Mouse (Mus musculus) heart, embryonic 10.5 days (tissue): ENCODE measurements around the gene Aatk. TPM values are rescaled to one million over a fixed set of nuclear protein-coding genes. Genes with fewer than 3 reads are reported as not detected.

Source experiments
- DNase-seq: peaks from one replicate; pipeline ENCODE4 v3.0.0-alpha.2; 2017; ENCODE audit warnings: low spot score
- H3K27ac ChIP-seq: fragments of 300-500 bp; sonication (generic); 2 replicates; pipeline ENCODE4 v1.5.1; 2016; ENCODE audit warnings: mild to moderate bottlenecking
- H3K27me3 ChIP-seq: fragments of 300-500 bp; sonication (generic); 2 replicates; pipeline ENCODE4 v1.6.1; 2016; ENCODE audit warnings: mild to moderate bottlenecking; ENCODE audit not compliant: poor library complexity, insufficient read depth, severe bottlenecking
- H3K36me3 ChIP-seq: fragments of 300-500 bp; sonication (generic); 2 replicates; pipeline ENCODE4 v1.6.1; 2016; ENCODE audit warnings: mild to moderate bottlenecking, moderate library complexity
- H3K4me1 ChIP-seq: fragments of 300-500 bp; sonication (generic); 2 replicates; pipeline ENCODE4 v1.6.1; 2016; ENCODE audit warnings: mild to moderate bottlenecking
- H3K4me3 ChIP-seq: fragments of 300-500 bp; sonication (generic); 2 replicates; pipeline ENCODE4 v1.5.1; 2016; ENCODE audit warnings: mild to moderate bottlenecking, moderate library complexity
- H3K9me3 ChIP-seq: fragments of 300-500 bp; sonication (generic); 2 replicates; pipeline ENCODE4 v1.6.1; 2016; ENCODE audit warnings: mild to moderate bottlenecking, moderate library complexity
- WGBS: fragments of 180-500 bp; shearing (Covaris S2); methylation state at CpG from one replicate; pipeline ENCODE4 v1.1.7; 2016; 5-methylcytosine and 5-hydroxymethylcytosine counted together
- polyA plus RNA-seq: library from polyadenylated mRNA; unstranded; fragments of >200 nt; fragmentation: Nextera tagmentation; extraction: Ambion mirVana; gene quantifications from 2 replicates; pipeline ENCODE4 v1.2.1, GENCODE M21; 2016

The Aatk gene
- polyA plus RNA-seq, 1 experiment from 2014 or later = 0.58 TPM

GRCm38 (mm10) chr11:119990658-119991337 is 56.2 kb downstream of the Aatk start:
- Histone ChIP-seq H3K4me1 (peaks cover 36% of the 10 kb centered on the region), H3K4me3 (0 out of 2 replicates have a peak overlapping the region, but pooled peaks have one; percentile 16), H3K27ac (peak overlapping the region; percentile 65; the same call in 1 of the 2 replicates), H3K36me3 (peaks cover 18% of the 10 kb centered on the region; the same call in 1 of the 2 replicates), H3K9me3 (no peaks in the 10 kb centered on the region), H3K27me3 (no peaks in the 10 kb centered on the region)
- 53% methylated on average over 10 of the region's 10 CpGs for WGBS
- DNase-seq = no peak

GRCm38 (mm10) chr11:119989115-119989564 is 57.8 kb downstream of the Aatk start:
- H3K27ac ChIP-seq = peak overlapping the region; percentile 69; the same call in 1 of the 2 replicates
- H3K4me1 ChIP-seq = peaks cover 36% of the 10 kb centered on the region
- no peaks in the 10 kb centered on the region for H3K27me3 ChIP-seq
- H3K36me3 ChIP-seq = peaks cover 7% of the 10 kb centered on the region; the same call in 1 of the 2 replicates
- peak; percentile 84 for DNase-seq
- H3K4me3 ChIP-seq = no peak overlapping the region
- 37% methylated on average over 10 of the region's 10 CpGs for WGBS
- no peaks in the 10 kb centered on the region for H3K9me3 ChIP-seq

GRCm38 (mm10) chr11:119988391-119988790 is 58.6 kb downstream of the Aatk start:
- WGBS = 87% methylated on average over 7 of the region's 7 CpGs
- Histone ChIP-seq H3K4me3 (no peak overlapping the region), H3K4me1 (peaks cover 36% of the 10 kb centered on the region), H3K27ac (peak overlapping the region; percentile 69; the same call in 1 of the 2 replicates), H3K27me3 (no peaks in the 10 kb centered on the region), H3K36me3 (peaks cover 8% of the 10 kb centered on the region; the same call in 1 of the 2 replicates), H3K9me3 (no peaks in the 10 kb centered on the region)
- DNase-seq = no peak

- WGBS = 85% methylated on average over 7 of the region's 7 CpGs
- DNase-seq = no peak
- Histone ChIP-seq H3K36me3 (peaks cover 7% of the 10 kb centered on the region; the same call in 1 of the 2 replicates), H3K27me3 (no peaks in the 10 kb centered on the region), H3K27ac (peak overlapping the region; percentile 14; the same call in 1 of the 2 replicates), H3K4me3 (no peak overlapping the region), H3K4me1 (peaks cover 36% of the 10 kb centered on the region), H3K9me3 (no peaks in the 10 kb centered on the region)
Observed at GRCm38 (mm10) chr11:119987876-119988275, 59.1 kb downstream of the Aatk start.

- WGBS = 77% methylated on average over 9 of the region's 9 CpGs
- Histone ChIP-seq H3K36me3 (peaks cover 6% of the 10 kb centered on the region; the same call in 1 of the 2 replicates), H3K9me3 (no peaks in the 10 kb centered on the region), H3K27me3 (no peaks in the 10 kb centered on the region), H3K4me1 (peaks cover 36% of the 10 kb centered on the region), H3K4me3 (no peak overlapping the region), H3K27ac (no peak overlapping the region)
- no peak for DNase-seq
Observed at GRCm38 (mm10) chr11:119986751-119987425, 60.1 kb downstream of the Aatk start.

- H3K27ac ChIP-seq = no peak overlapping the region
- no peaks in the 10 kb centered on the region for H3K9me3 ChIP-seq
- 86% methylated on average over 2 of the region's 2 CpGs for WGBS
- peaks cover 4% of the 10 kb centered on the region; the same call in 1 of the 2 replicates for H3K4me1 ChIP-seq
- no peak for DNase-seq
- H3K4me3 ChIP-seq = no peak overlapping the region
- H3K36me3 ChIP-seq = peaks cover 9% of the 10 kb centered on the region
- no peaks in the 10 kb centered on the region for H3K27me3 ChIP-seq
Observed at GRCm38 (mm10) chr11:119983151-119983550, 63.8 kb downstream of the Aatk start.

GRCm38 (mm10) chr11:119982236-119982635 is 64.7 kb downstream of the Aatk start:
- Histone ChIP-seq H3K9me3 (no peaks in the 10 kb centered on the region), H3K4me1 (no peaks in the 10 kb centered on the region), H3K27me3 (no peaks in the 10 kb centered on the region), H3K4me3 (no peak overlapping the region), H3K36me3 (peaks cover 9% of the 10 kb centered on the region), H3K27ac (no peak overlapping the region)
- DNase-seq = no peak
- 86% methylated on average over 3 of the region's 3 CpGs for WGBS

- Histone ChIP-seq H3K27ac (no peak overlapping the region), H3K27me3 (no peaks in the 10 kb centered on the region), H3K4me1 (no peaks in the 10 kb centered on the region), H3K36me3 (peaks cover 9% of the 10 kb centered on the region), H3K9me3 (no peaks in the 10 kb centered on the region), H3K4me3 (no peak overlapping the region)
- no peak for DNase-seq
- 72% methylated on average over 3 of the region's 3 CpGs for WGBS
Observed at GRCm38 (mm10) chr11:119981769-119982168, 65.2 kb downstream of the Aatk start.

GRCm38 (mm10) chr11:119979596-119980385 is 67.2 kb downstream of the Aatk start:
- 76% methylated on average over 10 of the region's 10 CpGs for WGBS
- H3K4me3 ChIP-seq = no peak overlapping the region
- no peaks in the 10 kb centered on the region for H3K4me1 ChIP-seq
- H3K36me3 ChIP-seq = peaks cover 10% of the 10 kb centered on the region
- no peaks in the 10 kb centered on the region for H3K27me3 ChIP-seq
- H3K9me3 ChIP-seq = no peaks in the 10 kb centered on the region
- DNase-seq = no peak
- no peak overlapping the region for H3K27ac ChIP-seq

GRCm38 (mm10) chr11:119978701-119979100 is 68.3 kb downstream of the Aatk start:
- DNase-seq = no peak
- Histone ChIP-seq H3K27ac (no peak overlapping the region), H3K4me1 (no peaks in the 10 kb centered on the region), H3K4me3 (no peak overlapping the region), H3K27me3 (no peaks in the 10 kb centered on the region), H3K36me3 (peaks cover 14% of the 10 kb centered on the region), H3K9me3 (no peaks in the 10 kb centered on the region)
- 89% methylated on average over 4 of the region's 4 CpGs for WGBS

- H3K27me3 ChIP-seq = no peaks in the 10 kb centered on the region
- H3K27ac ChIP-seq = no peak overlapping the region
- H3K9me3 ChIP-seq = no peaks in the 10 kb centered on the region
- H3K4me3 ChIP-seq = no peak overlapping the region
- no peaks in the 10 kb centered on the region for H3K4me1 ChIP-seq
- peaks cover 10% of the 10 kb centered on the region; the same call in 1 of the 2 replicates for H3K36me3 ChIP-seq
- WGBS = 72% methylated on average over 8 of the region's 8 CpGs
- no peak for DNase-seq
Observed at GRCm38 (mm10) chr11:119975739-119976501, 71.0 kb downstream of the Aatk start.

- no peak overlapping the region for H3K27ac ChIP-seq
- DNase-seq = no peak
- peaks cover 17% of the 10 kb centered on the region; the same call in 1 of the 2 replicates for H3K4me1 ChIP-seq
- 73% methylated on average over 4 of the region's 4 CpGs for WGBS
- H3K9me3 ChIP-seq = no peaks in the 10 kb centered on the region
- H3K36me3 ChIP-seq = peaks cover 14% of the 10 kb centered on the region; the same call in 1 of the 2 replicates
- no peak overlapping the region for H3K4me3 ChIP-seq
- H3K27me3 ChIP-seq = no peaks in the 10 kb centered on the region
Observed at GRCm38 (mm10) chr11:119973789-119974188, 73.2 kb downstream of the Aatk start.
